Mouse (Mus musculus) midbrain, embryonic 12.5 days (tissue): ENCODE results near the gene Cks2. TPM values are rescaled to one million over a fixed set of nuclear protein-coding genes. Genes with fewer than 3 reads are reported as not detected.
"Not testable (repeated sequence)": the region's sequence is repeated elsewhere in the genome, so short reads cannot be mapped to it uniquely, and the experiment has no call there.

Source experiments
- ATAC-seq: fragments of 200-750 bp; cut with Nextera tagmentation; 2 replicates; pipeline ENCODE4 v1.8.0; 2017; ENCODE audit warnings: low read depth, moderate TSS enrichment, moderate library complexity; ENCODE audit not compliant: low FRiP score
- H3K27ac ChIP-seq: fragments of 300-500 bp; sonication (generic); replicated peaks from 2 replicates; pipeline ENCODE4 v1.5.1; 2016; ENCODE audit warnings: mild to moderate bottlenecking
- H3K27me3 ChIP-seq: fragments of 300-500 bp; sonication (generic); 2 replicates; pipeline ENCODE4 v1.6.1; 2016; ENCODE audit warnings: mild to moderate bottlenecking
- H3K36me3 ChIP-seq: fragments of 300-500 bp; sonication (generic); 2 replicates; pipeline ENCODE4 v1.6.1; 2016
- H3K4me1 ChIP-seq: fragments of 300-500 bp; sonication (generic); 2 replicates; pipeline ENCODE4 v1.6.1; 2016
- H3K4me2 ChIP-seq: fragments of 300-500 bp; sonication (generic); replicated peaks from 2 replicates; pipeline ENCODE4 v1.6.1; 2016; ENCODE audit warnings: mild to moderate bottlenecking, moderate library complexity
- H3K4me3 ChIP-seq: fragments of 300-500 bp; sonication (generic); 2 replicates; pipeline ENCODE4 v1.5.1; 2016; ENCODE audit warnings: mild to moderate bottlenecking
- H3K9ac ChIP-seq: fragments of 300-500 bp; sonication (generic); replicated peaks from 2 replicates; pipeline ENCODE4 v1.6.1; 2016; ENCODE audit warnings: mild to moderate bottlenecking, moderate library complexity
- H3K9me3 ChIP-seq: fragments of 300-500 bp; sonication (generic); 2 replicates; pipeline ENCODE4 v1.6.1; 2016; ENCODE audit warnings: mild to moderate bottlenecking
- WGBS: fragments of 180-500 bp; shearing (Covaris S2); methylation state at CpG from one replicate; pipeline ENCODE4 v1.1.7; 2016; 5-methylcytosine and 5-hydroxymethylcytosine counted together
- polyA plus RNA-seq: library from polyadenylated mRNA; unstranded; fragments of >200 nt; fragmentation: Nextera tagmentation; extraction: Ambion mirVana; gene quantifications from 2 replicates; pipeline ENCODE4 v1.2.1, GENCODE M21; 2016

The Cks2 gene
- polyA plus RNA-seq, 1 experiment from 2014 or later, result 244 TPM

- no peaks in the 10 kb centered on the region for H3K27me3 ChIP-seq
- peaks cover 92% of the 10 kb centered on the region for H3K36me3 ChIP-seq
- H3K9me3 ChIP-seq, result no peaks in the 10 kb centered on the region
- no peak overlapping the region for H3K4me2 ChIP-seq
- H3K4me1 ChIP-seq, result no peaks in the 10 kb centered on the region
- WGBS, result 88% methylated on average over 3 of the region's 3 CpGs
- ATAC-seq, result no peak
- no peak overlapping the region for H3K4me3 ChIP-seq
- H3K27ac ChIP-seq, result no peak overlapping the region
- H3K9ac ChIP-seq, result no peak overlapping the region
These were observed 13.1 kb downstream of the Cks2 start for GRCm38 (mm10) chr13:51658094-51658493.

- no peak overlapping the region for H3K4me3 ChIP-seq
- no peak for ATAC-seq
- 96% methylated on average over 7 of the region's 7 CpGs for WGBS
- peaks cover 92% of the 10 kb centered on the region for H3K36me3 ChIP-seq
- no peak overlapping the region for H3K4me2 ChIP-seq
- no peaks in the 10 kb centered on the region for H3K27me3 ChIP-seq
- H3K4me1 ChIP-seq, result no peaks in the 10 kb centered on the region
- no peak overlapping the region for H3K9ac ChIP-seq
- no peaks in the 10 kb centered on the region for H3K9me3 ChIP-seq
- H3K27ac ChIP-seq, result no peak overlapping the region
These were observed 14.5 kb downstream of the Cks2 start for GRCm38 (mm10) chr13:51659573-51659972.

- Histone ChIP-seq H3K27me3 (no peaks in the 10 kb centered on the region), H3K9ac (no peak overlapping the region), H3K27ac (no peak overlapping the region), H3K9me3 (no peaks in the 10 kb centered on the region), H3K36me3 (peaks cover 92% of the 10 kb centered on the region), H3K4me1 (no peaks in the 10 kb centered on the region), H3K4me3 (no peak overlapping the region), H3K4me2 (no peak overlapping the region)
- ATAC-seq, result no peak
- WGBS, result 93% methylated on average over 2 of the region's 2 CpGs
These were observed 18.5 kb downstream of the Cks2 start for GRCm38 (mm10) chr13:51663561-51663960.

DNA sequence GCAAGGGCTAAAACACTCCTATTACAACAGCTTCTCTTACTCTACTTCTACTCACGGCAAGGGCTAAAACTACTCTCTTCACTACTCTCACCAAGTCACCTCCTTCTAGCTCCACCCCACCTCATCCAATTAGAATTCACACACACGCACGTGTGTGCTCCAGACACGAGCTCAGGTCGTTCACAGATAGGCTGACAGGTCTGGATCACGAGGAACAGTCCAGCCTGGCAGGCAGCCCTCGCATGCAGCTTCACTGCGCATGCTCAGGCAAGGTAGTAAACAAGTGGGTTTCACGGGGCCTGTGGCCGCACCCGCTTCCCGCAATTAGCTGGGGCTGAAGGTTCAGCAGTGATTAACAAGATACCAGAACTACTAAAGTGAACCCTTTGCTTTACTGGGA, 23.2 kb downstream of the Cks2 start:
- H3K9me3 ChIP-seq, H3K4me1 ChIP-seq, ATAC-seq, H3K4me2 ChIP-seq, H3K27me3 ChIP-seq, H3K4me3 ChIP-seq, H3K27ac ChIP-seq, H3K9ac ChIP-seq: not testable (repeated sequence)
- H3K36me3 ChIP-seq, result peaks cover 84% of the 10 kb centered on the region
- WGBS, result 92% methylated on average over 12 of the region's 12 CpGs

- Histone ChIP-seq H3K27me3 (no peaks in the 10 kb centered on the region), H3K36me3 (peaks cover 91% of the 10 kb centered on the region), H3K9me3 (no peaks in the 10 kb centered on the region), H3K27ac (no peak overlapping the region), H3K9ac (no peak overlapping the region), H3K4me1 (no peaks in the 10 kb centered on the region), H3K4me2 (no peak overlapping the region), H3K4me3 (no peak overlapping the region)
- WGBS, result 89% methylated on average over 4 of the region's 4 CpGs
- ATAC-seq, result no peak
These were observed 31.6 kb downstream of the Cks2 start for GRCm38 (mm10) chr13:51676641-51677040.

- Histone ChIP-seq H3K9me3 (no peaks in the 10 kb centered on the region), H3K9ac (no peak overlapping the region), H3K4me2 (no peak overlapping the region), H3K4me1 (no peaks in the 10 kb centered on the region), H3K4me3 (no peak overlapping the region), H3K27me3 (no peaks in the 10 kb centered on the region), H3K36me3 (peaks cover 92% of the 10 kb centered on the region), H3K27ac (no peak overlapping the region)
- ATAC-seq, result no peak
- WGBS, result 95% methylated on average over 12 of the region's 12 CpGs
These were observed 32.0 kb downstream of the Cks2 start for GRCm38 (mm10) chr13:51677041-51677440.

GRCm38 (mm10) chr13:51677630-51678185, 32.7 kb downstream of the Cks2 start:
- ATAC-seq, result no peak
- 90% methylated on average over 7 of the region's 7 CpGs for WGBS
- no peaks in the 10 kb centered on the region for H3K27me3 ChIP-seq
- H3K9me3 ChIP-seq, result no peaks in the 10 kb centered on the region
- H3K9ac ChIP-seq, result no peak overlapping the region
- no peak overlapping the region for H3K4me2 ChIP-seq
- no peak overlapping the region for H3K27ac ChIP-seq
- H3K4me3 ChIP-seq, result no peak overlapping the region
- peaks cover 98% of the 10 kb centered on the region for H3K36me3 ChIP-seq
- no peaks in the 10 kb centered on the region for H3K4me1 ChIP-seq

DNA sequence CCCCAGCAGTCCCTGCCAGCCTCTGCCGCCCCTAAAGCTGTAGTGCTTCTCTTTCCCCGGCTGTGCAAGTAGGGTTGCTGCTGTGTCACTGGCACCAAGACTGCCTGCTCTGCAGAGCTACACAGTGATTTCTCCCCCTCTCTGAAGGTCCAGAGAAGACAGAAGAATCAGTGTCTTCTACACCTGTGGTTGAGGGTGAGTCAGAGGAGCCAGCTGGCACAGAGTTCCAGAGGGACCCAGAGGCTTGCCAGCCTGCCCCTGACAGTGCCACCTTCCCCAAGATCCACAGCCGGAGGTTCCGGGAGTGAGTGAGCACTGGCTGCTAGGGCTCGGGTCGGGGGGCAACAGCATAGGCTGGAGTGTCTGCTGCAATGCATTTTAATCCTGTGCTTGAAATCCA, 33.7 kb downstream of the Cks2 start:
- peaks cover 99% of the 10 kb centered on the region for H3K36me3 ChIP-seq
- no peaks in the 10 kb centered on the region for H3K27me3 ChIP-seq
- H3K4me1 ChIP-seq, result no peaks in the 10 kb centered on the region
- no peak overlapping the region for H3K4me3 ChIP-seq
- no peaks in the 10 kb centered on the region for H3K9me3 ChIP-seq
- H3K4me2 ChIP-seq, result no peak overlapping the region
- no peak overlapping the region for H3K9ac ChIP-seq
- no peak overlapping the region for H3K27ac ChIP-seq
- no peak for ATAC-seq
- WGBS, result 92% methylated on average over 6 of the region's 6 CpGs

DNA sequence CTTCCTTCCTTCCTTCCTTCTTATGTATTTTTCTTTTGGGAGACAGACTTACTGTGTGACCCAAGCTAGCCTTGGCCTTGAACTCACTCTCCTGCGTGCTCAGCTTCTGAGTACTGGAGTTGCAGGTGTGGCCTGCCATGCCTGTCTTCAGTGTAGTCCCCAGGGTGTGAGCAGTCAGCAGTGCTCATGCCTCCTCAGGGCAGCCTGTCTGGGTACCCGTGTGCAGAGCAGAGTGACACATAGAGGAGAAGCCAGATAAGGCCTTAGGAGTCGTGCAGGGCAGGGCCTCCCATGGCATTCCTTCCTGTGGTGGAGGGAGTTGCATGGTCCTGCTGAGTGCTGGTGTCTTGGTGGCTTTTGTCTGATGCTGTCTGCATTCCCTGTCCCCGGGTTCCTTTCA, 34.3 kb downstream of the Cks2 start:
- Histone ChIP-seq H3K27ac (no peak overlapping the region), H3K4me2 (no peak overlapping the region), H3K27me3 (no peaks in the 10 kb centered on the region), H3K9ac (no peak overlapping the region), H3K4me3 (no peak overlapping the region), H3K9me3 (no peaks in the 10 kb centered on the region), H3K36me3 (peaks cover 98% of the 10 kb centered on the region), H3K4me1 (no peaks in the 10 kb centered on the region)
- 88% methylated on average over 4 of the region's 4 CpGs for WGBS
- ATAC-seq, result no peak

- 85% methylated on average over 5 of the region's 5 CpGs for WGBS
- H3K4me3 ChIP-seq, result no peak overlapping the region
- no peaks in the 10 kb centered on the region for H3K27me3 ChIP-seq
- H3K4me2 ChIP-seq, result no peak overlapping the region
- peaks cover 98% of the 10 kb centered on the region for H3K36me3 ChIP-seq
- no peak for ATAC-seq
- H3K4me1 ChIP-seq, result no peaks in the 10 kb centered on the region
- H3K9ac ChIP-seq, result no peak overlapping the region
- H3K27ac ChIP-seq, result no peak overlapping the region
- no peaks in the 10 kb centered on the region for H3K9me3 ChIP-seq
These were observed 36.0 kb downstream of the Cks2 start for GRCm38 (mm10) chr13:51681076-51681475.

DNA sequence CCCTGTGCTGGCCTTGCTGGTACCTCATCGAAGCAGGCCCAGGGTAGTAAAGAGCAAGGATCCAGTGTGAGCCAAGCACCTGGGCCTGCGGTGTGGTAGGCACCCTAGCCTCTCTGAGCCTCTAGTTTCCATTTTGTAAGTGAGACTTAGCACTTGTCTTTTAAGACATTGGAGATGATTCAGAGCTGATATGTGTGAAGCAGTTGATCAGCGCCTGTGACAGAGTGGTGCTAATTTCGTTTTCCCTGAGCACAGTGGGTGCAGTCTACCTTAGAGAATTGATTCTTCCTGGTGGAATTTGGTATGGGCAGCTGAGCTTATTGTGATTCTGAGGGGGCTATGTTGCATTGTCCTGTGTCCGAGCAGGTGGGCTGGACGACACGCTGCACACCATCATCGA, 36.6 kb downstream of the Cks2 start:
- H3K27ac ChIP-seq, result no peak overlapping the region
- peaks cover 98% of the 10 kb centered on the region for H3K36me3 ChIP-seq
- no peak overlapping the region for H3K9ac ChIP-seq
- H3K9me3 ChIP-seq, result no peaks in the 10 kb centered on the region
- WGBS, result 94% methylated on average over 8 of the region's 8 CpGs
- no peaks in the 10 kb centered on the region for H3K4me1 ChIP-seq
- H3K27me3 ChIP-seq, result no peaks in the 10 kb centered on the region
- no peak overlapping the region for H3K4me2 ChIP-seq
- no peak overlapping the region for H3K4me3 ChIP-seq
- ATAC-seq, result no peak

DNA sequence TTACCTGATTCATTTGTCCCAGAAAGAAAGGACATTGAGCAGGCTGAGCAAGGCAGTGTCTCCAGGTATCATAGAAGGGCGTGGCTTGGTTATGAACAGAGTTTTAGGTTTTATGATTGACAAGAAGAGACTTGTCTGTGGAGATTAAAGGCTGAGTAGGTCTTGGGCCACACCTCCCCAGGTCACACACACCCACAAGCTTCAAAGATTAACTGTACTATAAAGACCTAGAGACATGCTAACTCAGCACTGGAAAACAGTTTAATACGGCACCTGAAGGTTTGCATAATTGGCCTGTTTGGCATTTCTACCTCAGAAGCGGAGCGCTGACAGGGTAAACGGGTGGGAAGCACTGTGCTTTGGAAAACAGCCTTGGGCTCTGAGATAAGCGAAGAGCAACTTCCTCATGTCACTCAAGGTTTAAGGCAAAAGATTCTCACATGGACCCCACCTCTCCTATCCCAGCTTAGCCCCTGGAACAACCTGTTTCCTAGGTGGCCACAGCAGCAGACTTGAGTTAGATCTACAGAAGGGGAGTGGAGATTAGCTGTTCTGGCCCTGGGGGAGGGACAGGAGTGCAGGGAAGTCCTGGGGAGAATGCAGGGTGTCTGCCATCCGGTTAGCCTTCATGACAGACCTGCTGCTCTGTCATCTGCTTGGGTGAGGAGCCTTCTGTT, 40.4 kb downstream of the Cks2 start:
- peaks cover 87% of the 10 kb centered on the region for H3K36me3 ChIP-seq
- no peak overlapping the region for H3K9ac ChIP-seq
- 89% methylated on average over 7 of the region's 7 CpGs for WGBS
- no peaks in the 10 kb centered on the region for H3K4me1 ChIP-seq
- H3K27me3 ChIP-seq, result no peaks in the 10 kb centered on the region
- no peak for ATAC-seq
- H3K27ac ChIP-seq, result no peak overlapping the region
- no peaks in the 10 kb centered on the region for H3K9me3 ChIP-seq
- no peak overlapping the region for H3K4me2 ChIP-seq
- no peak overlapping the region for H3K4me3 ChIP-seq

DNA sequence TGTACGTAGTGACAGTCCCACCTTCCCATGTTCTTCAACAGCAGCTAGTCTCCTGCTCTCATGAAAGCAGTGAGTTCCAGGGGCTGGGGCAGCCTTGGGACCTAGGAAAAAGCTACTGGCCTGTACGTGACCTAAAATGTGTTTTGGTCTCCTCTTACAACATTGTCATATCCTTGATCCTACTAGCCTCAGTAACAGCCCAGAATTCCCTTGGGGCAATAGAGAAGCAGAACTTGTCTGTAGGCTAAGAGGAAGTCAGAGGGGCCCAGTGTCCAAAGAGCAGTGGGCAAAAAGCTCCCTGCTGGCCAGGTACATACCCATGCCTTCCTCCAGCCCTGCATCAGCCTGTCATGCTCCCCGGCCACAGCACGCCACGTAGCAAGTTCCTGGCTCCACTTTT, 41.9 kb downstream of the Cks2 start:
- peaks cover 75% of the 10 kb centered on the region for H3K36me3 ChIP-seq

More for the DNA sequence above, 41.9 kb downstream of the Cks2 start:
- Histone ChIP-seq H3K9me3 (no peaks in the 10 kb centered on the region), H3K27ac (no peak overlapping the region), H3K27me3 (no peaks in the 10 kb centered on the region), H3K4me1 (no peaks in the 10 kb centered on the region), H3K4me2 (no peak overlapping the region), H3K4me3 (no peak overlapping the region), H3K9ac (no peak overlapping the region)
- ATAC-seq, result no peak
- 93% methylated on average over 5 of the region's 5 CpGs for WGBS
